Mouse (Mus musculus) adrenal gland, adult 10 weeks (tissue): ENCODE results near the gene Gata2. TPM values are rescaled to one million over a fixed set of nuclear protein-coding genes. Genes with fewer than 3 reads are reported as not detected.

Source experiments
- polyA plus RNA-seq: library from polyadenylated mRNA; stranded (reverse); fragments of 350-450 nt; fragmentation: Illumina TruSeq; extraction: RNeasy Lipid Tissue Mini Kit (QIAGEN cat#74804); gene quantifications from one replicate; pipeline ENCODE4 v1.2.3, GENCODE M21; 2014; ENCODE audit warnings: low read depth, low replicate concordance

The Gata2 gene
- polyA plus RNA-seq, result 10.2 TPM

DNA sequence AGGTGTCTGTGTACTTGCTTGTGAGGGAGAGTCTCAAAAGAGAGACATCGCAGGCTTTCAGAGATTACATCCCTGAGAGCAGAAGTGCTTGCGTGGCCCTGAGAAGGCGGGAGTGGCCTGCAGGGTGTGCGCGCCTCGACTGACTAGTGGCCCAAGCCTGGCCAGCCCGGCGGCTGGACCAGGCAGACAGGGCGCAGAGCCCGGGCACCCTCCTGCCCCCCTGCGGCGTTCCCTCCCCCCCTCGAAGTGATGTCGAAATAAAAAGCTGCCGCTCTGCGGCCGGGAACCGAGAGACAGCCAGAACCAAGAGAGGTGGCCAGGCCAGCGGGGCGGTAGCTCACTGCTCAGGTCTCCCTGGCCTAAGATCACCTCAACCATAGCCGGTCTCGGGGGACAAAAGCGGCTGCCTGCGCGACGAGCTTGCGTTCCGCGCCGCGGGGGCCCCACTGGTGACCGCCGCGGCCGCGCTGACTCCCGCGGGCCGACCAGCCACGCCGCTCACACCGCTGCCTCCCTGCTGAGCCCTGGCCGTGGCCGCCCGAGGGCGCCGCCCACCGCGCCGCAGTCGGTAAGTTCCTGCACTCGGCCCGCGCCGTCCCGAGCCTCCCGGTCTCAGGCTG is at the start of gene Gata2:
Gata2 (plus strand) TSS at position 459 of the 620 bp plus-strand sequence.

GRCm38 (mm10) chr6:88221968-88222367 is 28.3 kb downstream of the Gata2 start, which contains the start of gene Dnajb8:
TSS of gene Dnajb8 (plus strand) at chr6:88222268.

Other genes with a start within 250 kb of the Gata2 start
- gene H1fx, start 212.3 kb upstream of the Gata2 start, polyA plus RNA-seq, result not detected
- 441 TPM for gene Rab7, start 148.6 kb upstream of the Gata2 start, polyA plus RNA-seq
- gene Rpn1, start 109.4 kb upstream of the Gata2 start, polyA plus RNA-seq, result 144 TPM
- gene Dnajb8, start 28.4 kb downstream of the Gata2 start, polyA plus RNA-seq, result not detected